Mouse (Mus musculus): ENCODE results near the gene 5530400C23Rik.
"Not testable (repeated sequence)": the region's sequence is repeated elsewhere in the genome, so short reads cannot be mapped to it uniquely, and the experiment has no call there.

5530400C23Rik gene

DNA sequence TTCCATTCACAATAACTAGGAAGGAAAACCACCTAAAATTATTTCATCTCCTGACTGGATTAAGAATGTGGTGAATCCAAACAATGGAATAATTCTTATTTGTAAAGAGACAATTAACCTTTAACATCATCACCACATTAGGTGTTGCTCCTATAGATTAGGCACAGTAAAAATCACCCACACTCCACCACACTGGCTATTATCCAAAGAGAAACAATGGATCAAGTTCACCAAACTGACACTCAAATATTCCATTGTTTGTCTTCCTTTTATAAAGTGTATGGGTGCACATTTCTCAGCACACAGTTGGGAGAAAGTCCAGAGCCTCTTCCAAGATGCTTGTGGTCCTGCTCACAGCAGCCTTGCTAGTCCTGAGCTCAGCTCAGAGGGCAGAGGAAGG, at the start of gene 5530400C23Rik:
Gene 5530400C23Rik (plus strand): TSS at position 301 of the 400 bp plus-strand sequence.
- not testable (repeated sequence) for DNase-seq

GRCm38 (mm10) chr6:133305952-133306715, 14.1 kb downstream of the 5530400C23Rik start:
- DNase-seq, result no peak

DNA sequence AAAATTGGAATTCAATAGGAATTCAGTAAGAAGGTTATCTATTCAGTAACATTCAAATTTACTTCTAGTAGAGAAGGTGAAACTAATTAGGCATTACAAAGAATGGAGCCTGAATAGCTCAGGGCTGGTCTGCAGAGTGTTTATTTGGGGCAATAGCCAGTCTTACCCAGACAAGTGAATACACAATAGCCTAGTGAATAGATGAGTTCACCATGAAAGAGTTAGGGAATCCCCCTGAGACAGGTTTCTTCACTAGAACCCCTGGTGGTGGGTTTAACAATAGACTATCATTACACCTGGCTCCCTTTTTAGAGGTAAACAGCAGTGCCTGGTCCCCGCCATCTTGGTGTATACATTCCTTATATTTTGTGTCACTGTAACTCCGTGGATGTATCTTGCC, 21.9 kb downstream of the 5530400C23Rik start:
- DNase-seq, result not testable (repeated sequence)

DNA sequence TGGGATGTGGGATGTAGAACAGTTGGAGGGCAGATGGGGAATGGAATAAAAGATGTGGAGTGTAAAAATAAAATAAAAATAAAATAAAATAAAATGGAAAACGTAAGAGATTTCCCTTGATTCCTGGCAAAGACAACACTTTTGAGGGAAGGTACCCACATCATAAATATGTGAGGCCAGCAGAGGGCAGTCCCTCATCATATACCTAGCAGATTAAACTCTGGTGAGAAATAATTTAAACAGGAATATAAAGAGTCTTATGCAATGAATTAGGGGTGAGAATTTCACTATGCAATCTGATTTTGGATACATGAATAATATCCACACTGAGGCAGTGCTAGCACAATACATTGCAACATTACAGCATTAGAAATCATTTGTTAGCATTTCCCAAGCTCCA, 46.5 kb downstream of the 5530400C23Rik start:
- DNase-seq, result no peak

- DNase-seq, result not testable (repeated sequence)
Observed at GRCm38 (mm10) chr6:133341731-133342130, 49.7 kb downstream of the 5530400C23Rik start.
